Mouse (Mus musculus) brain, embryonic 14.5 days (tissue): Measurements from ENCODE around the gene Klf4.

Source experiments
- CTCF ChIP-seq: fragments of 200-500 bp; IDR thresholded peaks from 2 replicates; pipeline ENCODE4 v1.5.1; 2012; ENCODE audit warnings: inconsistent platforms, mild to moderate bottlenecking, moderate library complexity, borderline replicate concordance; ENCODE audit not compliant: insufficient read depth, insufficient read length; ENCODE audit errors: extremely low read depth
- POLR2A ChIP-seq: fragments of 200-500 bp; IDR thresholded peaks from 2 replicates; pipeline ENCODE4 v1.6.1; 2012; ENCODE audit warnings: mild to moderate bottlenecking, inconsistent platforms, borderline replicate concordance; ENCODE audit not compliant: poor library complexity, insufficient read depth, insufficient read length, severe bottlenecking; ENCODE audit errors: extremely low read depth

GRCm38 (mm10) chr4:55542753-55543152, 10.5 kb upstream of the Klf4 start:
- TF ChIP-seq POLR2A (no peak), CTCF (no peak)
